ENCODE assay signal across 8 mouse cellular contexts in genomic region chr2:170219161-170219581, GRCm38 (mm10).
DNase-seq lines count a peak whose midpoint lies in the region; ATAC-seq and TF ChIP-seq lines count a peak whose summit lies in the region.

No protein-coding gene starts in this region.

- no peaks in the 10 kb centered on the region for H3K36me3 ChIP-seq in embryonic facial prominence, embryonic 15.5 days
- H3K36me3 ChIP-seq in intestine, embryonic 16.5 days (ENCODE audit: control insufficient read depth, insufficient read depth, low read length) = no peaks in the 10 kb centered on the region

- 1% methylated on average over 11 of the region's 11 CpGs for WGBS in embryonic facial prominence, embryonic 15.5 days
- WGBS in intestine, embryonic 16.5 days = 9% methylated on average over 11 of the region's 11 CpGs
- 6% methylated on average over 11 of the region's 11 CpGs for WGBS in cerebellum, adult 2 months

- intact Hi-C loops in gastrocnemius, adult 2 months (cut with DNase I) = loop anchor here (2.0 kb wide), 1 partner anchor 96 kb away; no protein-coding TSS in a partner anchor
- intact Hi-C loops in gastrocnemius, postnatal 14 days (cut with DNase I; ENCODE audit: low total_unique reads) = loop anchor here (5.0 kb wide), 1 partner anchor 97 kb away; no protein-coding TSS in a partner anchor

- H3K27ac ChIP-seq in gastrocnemius, adult 2 months = peak overlapping the region; percentile 87
- H3K27ac ChIP-seq in embryonic facial prominence, embryonic 15.5 days (replicated peaks) = peak overlapping the region; percentile 88
- 0 out of 2 replicates have a peak overlapping the region, but pooled peaks have one; percentile 36 for H3K27ac ChIP-seq in intestine, embryonic 16.5 days (ENCODE audit: low read length)
- no peak overlapping the region for H3K27ac ChIP-seq in cerebellum, adult 2 months (ENCODE audit: insufficient read depth, low read length)

- peaks cover 51% of the 10 kb centered on the region for H3K4me1 ChIP-seq in embryonic facial prominence, embryonic 15.5 days
- peaks cover 34% of the 10 kb centered on the region for H3K4me1 ChIP-seq in intestine, embryonic 16.5 days (ENCODE audit: control insufficient read depth, insufficient read depth, low read length)
- H3K4me1 ChIP-seq in cerebellum, adult 2 months (ENCODE audit: control insufficient read depth, insufficient read depth, low read length) = peaks cover 2% of the 10 kb centered on the region; the same call in 1 of the 2 replicates

- DNase-seq in gastrocnemius, adult 2 months = no peak
- DNase-seq in gastrocnemius, postnatal 14 days = no peak
- DNase-seq in CD4-positive, CD25-positive, alpha-beta regulatory T cell, adult 2 months (ENCODE audit: low read depth, low spot score) = peak; percentile 72
- DNase-seq in natural killer cell, adult 2 months (ENCODE audit: low spot score in 2 of 2) = peak; percentile 48 to 51
- no peak for DNase-seq in cerebellum, adult 2 months
- DNase-seq in adrenal gland, postnatal 25 days = no peak

- 0 out of 2 replicates have a peak, but pooled peaks cover 4% of the 10 kb centered on the region for H3K9me3 ChIP-seq in embryonic facial prominence, embryonic 15.5 days (replicated peaks)
- H3K9me3 ChIP-seq in intestine, embryonic 16.5 days (ENCODE audit: control insufficient read depth, low read length) = no peaks in the 10 kb centered on the region

- H3K27me3 ChIP-seq in embryonic facial prominence, embryonic 15.5 days = no peaks in the 10 kb centered on the region
- H3K27me3 ChIP-seq in intestine, embryonic 16.5 days (replicated peaks; ENCODE audit: control insufficient read depth, insufficient read depth, low read length) = no peaks in the 10 kb centered on the region
- no peaks in the 10 kb centered on the region; the same call in 1 of the 2 replicates for H3K27me3 ChIP-seq in cerebellum, adult 2 months (ENCODE audit: control insufficient read depth, insufficient read depth, low read length)

- no peak for TF ChIP-seq POLR2A in cerebellum, adult 2 months (IDR thresholded peaks at IDR 0.05; ENCODE audit: borderline replicate concordance, insufficient read depth, low read length)

- no peak for TF ChIP-seq CTCF in gastrocnemius, adult 2 months (IDR thresholded peaks at IDR 0.05)
- no peak for TF ChIP-seq CTCF in cerebellum, adult 2 months (IDR thresholded peaks at IDR 0.05; ENCODE audit: borderline replicate concordance, insufficient read depth, low read depth, low read length)

- H3K9ac ChIP-seq in embryonic facial prominence, embryonic 15.5 days = peak overlapping the region; percentile 22; the same call in 1 of the 2 replicates
- peak overlapping the region; percentile 60 for H3K9ac ChIP-seq in intestine, embryonic 16.5 days (ENCODE audit: low read depth, low read length)

- H3K4me2 ChIP-seq in embryonic facial prominence, embryonic 15.5 days (replicated peaks) = peak overlapping the region; percentile 72
- peak overlapping the region; percentile 68 for H3K4me2 ChIP-seq in intestine, embryonic 16.5 days (ENCODE audit: low read depth, low read length)

- peak overlapping the region; percentile 70 for H3K4me3 ChIP-seq in gastrocnemius, adult 2 months
- H3K4me3 ChIP-seq in embryonic facial prominence, embryonic 15.5 days (replicated peaks) = peak overlapping the region; percentile 40
- peak overlapping the region; percentile 40 for H3K4me3 ChIP-seq in intestine, embryonic 16.5 days (ENCODE audit: low read length)
- H3K4me3 ChIP-seq in cerebellum, adult 2 months (replicated peaks; ENCODE audit: insufficient read depth, low read depth, low read length) = no peak overlapping the region

- ATAC-seq in embryonic facial prominence, embryonic 15.5 days (ENCODE audit: insufficient number of reproducible peaks, low FRiP score, low TSS enrichment, low read depth) = no peak
- no peak for ATAC-seq in intestine, embryonic 16.5 days

Comparison
In these comparisons a context has a peak if more than half of its experiments do, and no peak if none do; other contexts are left out.
1. DNase-seq: peak in CD4-positive, CD25-positive, alpha-beta regulatory T cell, adult 2 months (single experiment) and natural killer cell, adult 2 months (2 of 2); none in gastrocnemius, adult 2 months (single experiment), gastrocnemius, postnatal 14 days (single experiment), cerebellum, adult 2 months (0 of 2) and adrenal gland, postnatal 25 days (single experiment).